Mouse (Mus musculus): Measurements from ENCODE around the gene Rgs6.

GRCm38 (mm10) chr12:82776686-82777085, 188.6 kb downstream of the Rgs6 start:
- TF ChIP-seq CTCF (IDR thresholded peaks at IDR 0.05; ENCODE audit: low read depth, low read length) (no peak), POLR2A (IDR thresholded peaks at IDR 0.05; ENCODE audit: extremely low read depth, insufficient read depth, low read length) (no peak)
